Mouse (Mus musculus) urinary bladder, adult 18-20 months (tissue): ENCODE measurements around the gene Tet2.
"Not testable (repeated sequence)": the region's sequence is repeated elsewhere in the genome, so short reads cannot be mapped to it uniquely, and the experiment has no call there.

Experiments used
- DNase-seq, 2 experiments: peaks; one replicate each; pipeline ENCODE4 v3.0.0; 2022; ENCODE audit warnings: low spot score in 2 of 2, mixed read lengths in 2 of 2

Tet2 gene

DNA sequence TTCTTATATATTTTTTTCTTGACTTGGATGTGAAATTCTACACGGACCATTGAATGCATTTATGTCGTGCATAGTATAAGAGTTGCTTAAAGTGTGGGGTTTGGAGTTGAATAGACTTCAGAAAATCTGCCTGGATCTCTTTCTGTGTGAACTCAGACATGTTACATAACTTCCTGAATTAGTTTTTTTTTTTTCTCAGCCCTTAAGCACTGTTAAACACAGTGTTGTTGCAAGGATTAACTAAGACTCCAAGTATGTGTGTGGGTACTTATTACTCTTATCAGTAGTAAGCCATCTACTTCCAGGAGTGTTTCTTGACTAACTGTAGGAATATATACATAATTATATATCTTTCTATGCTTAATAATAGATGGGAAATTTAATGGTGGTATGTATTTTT lies 3.7 kb upstream of the Tet2 start:
- DNase-seq = no peak

DNA sequence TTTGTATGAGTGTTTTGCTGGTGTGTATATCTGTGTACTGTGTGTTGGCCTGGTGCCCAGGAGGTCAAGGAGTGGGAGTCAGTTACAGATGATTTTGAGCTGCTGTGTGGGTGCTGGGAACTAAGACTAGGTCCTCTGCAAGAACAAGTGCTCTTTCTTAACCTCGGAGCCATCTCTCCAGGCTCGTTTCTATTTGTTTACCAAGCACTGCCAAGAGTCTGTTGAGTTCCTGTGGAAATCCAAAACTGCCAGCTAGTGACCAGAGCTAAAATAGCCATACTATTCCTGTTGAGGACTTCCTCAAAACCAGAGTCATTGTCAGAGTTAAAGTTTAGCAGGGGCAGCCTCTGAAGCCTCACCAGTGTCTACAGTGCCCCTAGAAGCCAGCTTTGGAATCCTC lies 1.9 kb upstream of the Tet2 start:
- no peak for DNase-seq

DNA sequence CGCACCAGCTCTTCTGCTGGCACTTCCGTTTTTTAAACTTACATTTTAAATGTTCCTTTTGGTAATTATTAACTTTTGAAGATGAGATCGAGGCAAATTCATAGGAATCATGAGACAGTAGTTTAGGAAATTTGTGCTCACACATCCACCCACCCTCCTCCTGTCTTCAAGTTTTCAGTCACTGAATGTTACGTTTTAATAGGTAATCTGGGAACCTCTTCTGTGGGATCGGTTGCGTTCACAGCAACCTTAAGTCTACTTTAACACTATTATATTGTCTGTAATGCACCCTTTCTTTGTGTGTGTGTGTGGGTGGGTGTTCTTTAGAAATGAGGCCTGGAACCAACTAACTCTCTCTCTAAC lies 346 bp upstream of the Tet2 start:
- no peak for DNase-seq

DNA sequence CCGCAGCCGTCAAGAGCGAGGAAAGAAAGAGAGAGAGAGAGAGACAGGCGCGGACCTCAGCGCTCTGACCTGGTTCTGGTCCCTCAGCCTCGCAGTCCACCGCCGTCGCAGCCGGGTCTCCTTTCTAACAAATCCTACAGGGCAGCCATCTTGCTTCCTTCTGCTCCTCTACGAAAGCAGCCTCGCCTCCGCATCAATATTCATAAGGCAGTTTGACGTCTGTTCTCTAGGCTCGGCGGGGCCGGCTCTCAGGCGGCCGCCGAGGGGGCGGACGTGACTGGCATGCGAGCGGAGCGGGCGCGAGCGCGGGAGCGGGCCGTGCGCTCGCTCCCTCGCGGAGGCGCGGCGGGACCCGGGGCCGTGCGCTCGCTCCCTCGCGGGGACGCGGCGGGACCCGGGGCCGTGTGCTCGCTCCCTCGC lies 798 bp downstream of the Tet2 start:
- DNase-seq = peak; percentile 72 to 82

DNA sequence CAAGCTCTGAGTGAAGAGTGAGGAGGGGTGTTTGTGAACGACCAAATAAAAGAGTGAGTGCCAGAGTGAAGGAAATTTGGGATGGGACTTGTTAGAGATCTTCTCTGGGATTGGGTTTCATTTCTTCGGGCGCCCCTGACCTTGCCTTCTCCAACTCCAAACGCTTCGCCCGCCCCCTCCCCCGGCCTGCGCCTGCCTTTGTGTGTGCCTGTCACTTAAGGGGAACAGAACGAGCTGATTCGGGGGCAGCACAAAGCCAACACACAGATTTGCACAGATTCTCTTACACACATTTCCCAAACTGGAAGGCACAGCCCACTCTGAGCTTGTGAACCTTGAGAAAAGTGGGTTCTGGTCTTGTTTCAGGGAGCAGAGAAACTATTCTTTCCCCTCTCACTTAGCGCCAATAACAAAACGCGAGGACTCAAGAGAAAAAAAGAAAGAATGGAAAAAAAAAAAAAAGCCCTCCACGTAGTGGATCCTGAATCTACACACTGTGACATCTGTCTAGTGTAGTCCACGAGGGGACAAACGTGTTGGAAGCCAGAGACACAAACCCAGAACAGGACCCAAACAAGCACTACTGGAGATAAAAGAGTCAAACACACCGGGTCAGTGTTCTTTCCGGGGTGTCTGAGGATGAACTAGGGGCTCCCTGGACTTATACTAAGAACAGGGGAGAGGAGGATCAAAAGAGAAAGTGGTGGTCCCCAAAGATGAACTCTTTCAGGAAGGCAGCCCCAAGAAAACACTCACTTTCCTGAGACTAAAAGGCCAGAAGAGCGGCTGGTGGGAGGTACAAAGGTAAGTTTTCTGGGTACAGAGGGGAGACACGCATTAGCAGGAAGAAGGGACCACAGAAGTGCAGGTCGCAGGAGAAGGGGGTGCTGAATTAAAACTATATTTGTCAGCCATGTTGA lies 1.6 kb downstream of the Tet2 start:
- DNase-seq = peak in 1 of 2 experiments; percentile 27

DNA sequence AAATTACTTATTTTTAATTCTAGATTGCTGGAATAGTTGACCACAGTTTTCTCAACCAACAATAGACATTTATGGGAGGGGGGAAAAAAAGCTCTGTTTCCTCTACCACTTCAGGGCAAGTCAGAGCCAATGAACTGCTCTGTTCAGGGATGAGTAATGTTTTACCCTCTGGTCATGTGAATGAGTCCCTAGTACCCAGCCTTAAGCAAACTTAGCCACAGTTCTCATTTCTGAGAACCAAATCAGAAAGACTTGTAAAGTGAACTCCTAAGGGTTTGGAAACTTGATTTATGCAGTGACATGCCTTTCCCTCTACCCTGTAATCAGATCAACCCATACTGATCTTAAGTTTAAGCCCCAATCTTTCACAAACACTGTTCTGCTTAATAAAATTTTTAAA lies 2.9 kb downstream of the Tet2 start:
- no peak for DNase-seq

DNA sequence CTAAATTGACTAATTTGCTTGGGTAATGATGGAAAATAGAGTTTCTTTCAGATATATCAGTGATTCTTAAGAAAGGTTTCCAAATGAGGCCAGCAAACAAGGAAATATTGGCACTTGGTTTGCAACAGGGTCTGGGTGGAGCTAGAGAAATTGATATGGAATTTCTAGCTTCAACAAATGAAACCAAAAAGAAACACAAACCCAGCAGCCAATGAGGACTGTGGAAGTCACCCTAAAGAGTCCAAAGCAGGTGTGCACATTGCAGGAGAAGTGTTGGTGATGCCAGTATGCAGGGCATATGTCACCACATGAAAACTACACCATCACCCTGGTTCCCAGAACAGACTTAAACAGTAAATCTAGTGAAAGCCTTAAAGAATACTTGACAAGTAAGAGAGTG lies 3.9 kb downstream of the Tet2 start:
- DNase-seq = no peak

DNA sequence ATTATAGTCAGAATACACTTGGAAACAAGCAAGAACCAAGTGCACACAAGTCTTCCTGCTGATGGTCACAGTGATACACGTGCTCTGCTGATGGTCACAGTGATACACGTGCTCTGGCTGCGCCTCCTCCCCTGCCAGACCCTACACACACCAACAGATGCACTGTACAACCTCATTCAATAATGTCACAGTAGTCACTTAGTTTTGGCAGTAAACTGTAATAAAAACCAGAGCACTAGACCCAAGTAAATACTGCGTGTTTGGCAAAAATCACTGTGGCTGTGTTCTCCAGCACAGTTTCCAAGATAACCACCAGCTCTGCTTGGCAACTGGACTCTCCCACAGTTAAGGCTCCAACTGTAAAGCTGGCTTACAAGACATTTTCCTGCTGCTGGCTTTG lies 4.9 kb downstream of the Tet2 start:
- DNase-seq = no peak

DNA sequence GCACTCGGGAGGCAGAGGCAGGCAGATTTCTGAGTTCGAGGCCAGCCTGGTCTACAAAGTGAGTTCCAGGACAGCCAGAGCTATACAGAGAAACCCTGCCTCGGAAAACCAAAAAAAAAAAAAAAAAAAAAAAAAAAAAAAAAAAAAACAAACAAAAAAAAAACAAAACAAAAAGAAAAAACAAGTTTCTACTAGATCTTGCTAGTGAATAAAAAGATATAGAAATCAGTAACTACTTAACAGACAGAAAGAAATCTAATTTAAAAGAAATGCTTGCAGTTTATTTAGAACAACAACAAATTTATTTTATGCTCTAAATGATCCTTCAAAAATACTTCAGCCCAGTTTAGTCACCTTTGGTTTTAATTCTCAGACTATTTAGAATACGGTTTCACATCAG lies 6.4 kb downstream of the Tet2 start:
- not testable (repeated sequence) for DNase-seq

DNA sequence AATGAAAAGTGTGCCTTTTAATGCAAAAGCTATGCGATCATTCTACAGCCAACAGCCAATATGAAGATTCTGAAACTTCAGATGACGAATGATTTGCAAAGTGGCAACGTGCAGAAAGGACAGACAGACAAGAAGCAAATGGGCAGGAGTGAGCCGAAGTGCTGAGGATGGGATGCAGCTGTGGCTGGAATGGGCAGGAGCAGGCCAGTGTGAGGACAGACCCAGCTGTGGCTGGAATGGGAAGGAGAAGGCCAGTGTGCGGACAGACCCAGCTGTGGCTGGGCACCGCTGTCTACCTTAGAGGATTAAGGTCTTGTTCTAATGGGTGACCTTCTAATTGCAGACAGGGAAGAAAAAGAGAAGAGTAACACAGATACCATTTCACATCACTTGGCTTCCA lies 9.3 kb downstream of the Tet2 start:
- DNase-seq = no peak

DNA sequence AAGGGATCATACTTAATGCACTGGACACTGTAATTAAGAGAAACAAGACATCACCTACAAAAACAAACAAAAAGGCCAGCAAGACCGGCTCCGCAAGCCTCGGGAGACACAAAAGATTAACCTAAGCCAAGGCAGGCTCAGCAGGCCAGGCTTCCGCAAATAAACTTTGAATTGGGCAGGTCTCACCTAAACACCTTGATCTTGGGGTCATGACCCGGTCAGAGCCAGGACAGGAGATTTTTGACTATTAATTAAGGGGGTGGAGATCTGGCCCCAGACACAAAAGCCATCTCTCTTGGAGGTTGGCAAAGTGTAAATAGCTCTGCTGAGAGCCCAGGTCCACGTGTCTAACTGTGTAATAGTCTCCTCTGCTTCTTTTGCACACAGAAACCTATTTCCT lies 10.9 kb downstream of the Tet2 start:
- DNase-seq = no peak

DNA sequence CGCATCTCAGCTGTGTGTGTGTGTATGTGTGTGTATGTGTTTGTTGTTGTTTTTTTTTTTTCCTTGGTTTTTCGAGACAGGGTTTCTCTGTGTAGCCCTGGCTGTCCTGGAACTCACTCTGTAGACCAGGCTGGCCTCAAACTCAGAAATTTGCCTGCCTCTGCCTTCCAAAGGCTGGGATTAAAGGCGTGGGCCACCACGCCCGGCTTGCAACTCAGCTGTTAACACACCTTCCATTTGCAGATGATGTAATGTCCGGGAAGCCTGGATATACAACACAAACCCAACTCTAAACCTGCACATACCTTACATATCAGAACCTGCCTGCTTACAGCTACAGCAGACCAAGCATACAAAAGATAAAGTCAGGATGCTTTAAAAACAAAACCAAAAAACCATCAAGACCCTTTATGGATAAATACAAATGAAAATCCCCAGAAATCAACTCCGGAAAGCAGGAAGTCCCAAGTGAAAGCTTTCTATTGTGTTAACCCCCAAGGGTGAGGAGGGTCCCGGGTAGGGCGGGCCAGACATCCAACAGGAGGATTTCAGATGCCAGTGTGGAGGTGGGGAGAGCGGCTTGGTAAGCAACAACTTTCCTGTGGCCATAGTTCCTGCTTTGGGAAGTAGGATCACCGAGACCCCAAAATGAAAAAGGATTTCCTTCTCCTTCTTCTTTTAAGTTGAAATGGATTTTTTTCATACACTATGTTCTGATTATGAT lies 11.5 kb downstream of the Tet2 start:
- no peak for DNase-seq

DNA sequence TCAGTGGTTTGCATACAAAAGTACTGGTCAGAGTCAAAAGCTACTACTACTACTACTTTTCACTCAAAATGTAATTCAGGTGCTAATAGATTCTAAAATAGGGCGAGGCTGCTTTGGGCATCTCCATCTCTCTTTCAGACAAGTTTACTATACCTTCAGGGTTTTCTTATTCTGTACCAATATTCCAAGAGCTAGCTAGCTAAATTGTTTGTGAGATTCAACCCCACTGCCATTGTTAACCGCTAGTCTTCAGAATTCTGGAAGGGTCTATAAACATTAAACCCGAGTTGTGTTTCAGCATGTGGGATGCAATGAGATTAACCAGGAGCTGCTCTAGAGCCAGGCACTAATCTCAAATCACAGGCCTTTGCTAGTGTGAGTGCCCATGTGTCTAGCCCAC lies 12.1 kb downstream of the Tet2 start:
- DNase-seq = no peak

DNA sequence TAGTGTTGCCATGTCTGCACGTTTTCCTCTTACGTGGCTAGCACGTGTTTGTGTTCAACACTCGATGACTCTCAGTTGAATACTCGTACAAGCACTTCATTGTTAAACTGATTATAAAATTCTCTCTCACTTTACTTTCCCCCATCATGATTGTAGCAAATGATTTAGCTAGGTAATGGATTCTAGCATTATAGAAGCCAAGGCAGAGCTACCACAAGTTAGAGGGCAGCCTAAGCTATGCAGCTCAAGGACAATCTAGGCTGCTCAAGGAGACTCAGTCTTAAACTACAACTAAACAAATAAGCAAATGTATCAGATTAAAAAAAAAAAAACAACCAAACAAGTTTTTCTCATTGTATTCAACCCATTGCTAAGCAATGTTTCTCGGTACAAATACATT lies 12.7 kb downstream of the Tet2 start:
- DNase-seq = no peak

DNA sequence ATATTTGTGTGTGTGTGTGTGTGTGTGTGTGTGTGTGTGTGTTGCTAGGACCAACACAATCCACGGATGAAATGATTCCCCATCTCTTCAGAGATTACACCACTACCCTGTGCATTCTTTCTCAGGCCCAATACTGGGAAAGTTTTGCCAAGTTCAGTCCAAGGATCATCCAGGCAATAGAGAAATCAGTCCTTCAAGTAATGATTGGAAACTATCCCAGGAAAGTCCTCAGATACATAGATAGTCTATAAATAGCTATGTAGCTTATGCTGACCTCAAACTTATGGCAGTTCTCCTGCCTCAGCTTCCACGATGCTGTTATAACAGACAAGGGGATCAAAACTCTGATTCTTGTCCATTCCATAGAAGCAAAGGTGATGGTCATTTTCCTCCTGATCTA lies 13.8 kb downstream of the Tet2 start:
- no peak for DNase-seq

DNA sequence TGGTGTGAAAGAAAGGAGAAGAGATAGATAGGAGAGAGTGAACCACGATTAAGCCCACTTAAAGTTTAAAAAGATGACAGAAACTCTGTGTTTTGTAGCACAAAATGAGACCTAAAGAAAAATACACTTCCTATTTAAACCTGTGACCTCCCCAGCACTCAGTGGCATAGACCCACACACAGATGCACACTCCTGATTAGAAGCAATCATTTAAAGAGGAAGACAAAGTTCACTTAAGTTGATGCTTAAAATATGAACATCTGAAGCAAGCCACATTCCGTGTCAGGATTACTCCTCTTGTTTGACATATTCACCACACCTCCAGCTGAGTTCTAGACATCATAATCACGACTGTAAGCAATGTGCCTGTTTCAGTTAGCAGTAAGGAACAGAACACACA lies 14.3 kb downstream of the Tet2 start:
- no peak for DNase-seq

DNA sequence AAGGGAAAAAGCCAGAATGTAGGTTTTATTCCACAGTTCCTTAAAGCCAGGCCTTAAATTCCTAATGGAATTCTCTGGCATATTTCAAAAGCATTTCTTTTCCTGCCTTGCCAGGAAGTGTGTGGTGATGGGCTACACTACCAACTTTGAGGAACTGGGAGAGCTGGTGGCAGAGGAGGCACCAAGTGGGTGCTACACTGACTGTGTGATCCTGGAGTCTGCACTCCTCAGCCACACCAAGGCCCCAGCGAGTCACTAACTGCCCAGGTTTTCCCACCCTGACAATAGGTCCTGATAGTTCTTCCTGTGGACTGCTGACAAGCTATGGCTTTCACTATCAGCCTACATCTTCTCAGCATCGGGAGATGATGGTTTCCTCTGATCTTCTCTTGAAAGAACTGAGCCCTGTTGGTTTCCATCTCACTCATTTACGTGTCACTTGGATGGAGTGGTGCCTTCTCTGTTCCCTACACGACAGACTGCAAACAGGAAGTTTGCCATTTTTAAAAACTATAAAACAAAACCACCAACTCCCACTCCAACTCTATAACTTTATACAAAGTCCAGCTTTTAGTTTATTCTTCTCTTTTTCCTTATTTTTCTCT lies 18.7 kb downstream of the Tet2 start:
- DNase-seq = no peak

DNA sequence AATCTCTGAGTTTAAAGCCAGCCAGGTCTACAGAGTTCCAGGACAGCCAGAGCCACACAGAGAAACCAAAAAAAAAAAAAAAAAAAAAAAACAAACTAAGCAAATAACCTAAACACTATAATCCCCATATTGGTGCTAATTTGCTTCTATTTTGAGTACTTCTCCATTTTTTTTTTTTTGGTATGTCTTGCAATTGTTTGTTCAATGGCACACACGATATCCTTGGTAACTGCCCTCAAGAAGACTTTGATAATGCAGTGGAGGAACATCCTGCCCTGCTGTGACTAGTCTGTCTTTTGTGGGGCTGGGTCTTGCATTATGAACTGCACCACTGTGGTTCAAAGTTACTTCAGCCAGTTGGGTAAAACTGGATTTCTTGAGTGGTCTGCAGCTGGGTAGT lies 19.4 kb downstream of the Tet2 start:
- no peak for DNase-seq

DNA sequence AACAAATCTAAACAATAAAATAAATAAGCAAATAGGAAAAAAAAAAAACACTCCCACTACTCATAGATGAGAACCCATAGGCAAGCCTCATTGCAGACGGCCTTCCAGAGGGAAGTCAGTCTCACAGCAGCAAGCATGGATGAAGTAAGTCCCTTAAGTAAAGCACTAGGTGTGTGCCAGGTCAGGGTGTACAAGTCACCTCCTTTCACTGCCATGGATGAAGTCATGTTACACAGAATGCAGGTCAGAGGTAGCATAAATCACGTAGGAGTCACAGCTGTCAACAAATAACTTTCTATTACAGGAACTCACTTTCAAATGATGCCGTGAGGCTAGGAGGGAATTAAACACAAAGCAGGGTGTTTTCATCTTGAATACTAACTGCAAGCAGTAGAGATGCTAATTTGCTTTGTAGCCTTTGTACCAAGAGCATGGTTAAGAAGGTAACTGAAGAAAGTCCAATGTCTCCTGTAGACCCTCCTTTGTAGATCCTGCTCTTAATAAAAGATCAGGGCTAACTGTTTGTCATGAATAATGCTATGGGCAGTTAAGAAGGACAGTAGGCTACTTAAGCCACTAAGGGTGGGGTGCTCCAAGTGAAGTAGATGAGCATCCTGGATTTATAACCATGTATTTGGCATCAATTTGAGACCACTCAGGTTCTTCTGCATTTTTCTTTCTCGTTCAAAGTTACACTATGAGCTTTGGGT lies 20.4 kb downstream of the Tet2 start:
- DNase-seq = no peak

DNA sequence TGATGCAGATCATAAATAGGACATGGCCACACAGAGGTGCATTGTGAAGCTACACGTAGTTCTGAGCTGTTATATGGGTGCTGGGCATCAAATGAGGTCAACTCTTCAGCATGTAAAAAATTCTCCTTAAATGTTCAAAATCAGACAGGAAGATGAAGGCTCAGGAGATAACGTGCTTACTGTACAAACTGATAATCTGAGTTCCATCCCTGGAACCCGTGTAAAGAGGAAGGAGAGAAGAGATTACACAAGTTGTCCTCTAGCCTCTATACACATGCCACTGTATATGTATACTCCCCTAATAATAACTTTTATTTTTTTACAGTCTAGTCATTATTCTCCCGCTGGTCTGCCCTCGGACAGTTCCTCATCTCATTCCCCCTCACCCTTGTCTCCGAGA lies 21.7 kb downstream of the Tet2 start:
- DNase-seq = no peak

DNA sequence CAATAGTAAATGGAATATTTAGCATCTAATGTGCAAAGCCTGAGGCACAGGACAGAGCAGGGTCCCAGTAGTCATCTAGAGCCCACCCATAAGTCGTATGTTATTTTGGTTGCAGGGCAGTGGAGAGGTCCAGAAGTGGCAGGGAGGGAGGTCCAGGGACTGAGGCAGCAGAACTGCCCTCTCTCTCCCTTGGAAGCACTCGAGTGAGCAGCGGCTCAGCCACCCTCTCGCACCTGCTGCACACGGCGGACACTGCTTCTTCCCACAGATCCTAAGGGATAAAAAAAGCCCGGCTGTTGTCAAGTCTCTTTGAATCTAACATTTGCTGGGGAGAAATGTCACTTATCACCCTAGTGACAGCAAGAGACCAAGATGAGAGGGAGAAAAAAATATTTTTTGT lies 22.6 kb downstream of the Tet2 start:
- no peak for DNase-seq

DNA sequence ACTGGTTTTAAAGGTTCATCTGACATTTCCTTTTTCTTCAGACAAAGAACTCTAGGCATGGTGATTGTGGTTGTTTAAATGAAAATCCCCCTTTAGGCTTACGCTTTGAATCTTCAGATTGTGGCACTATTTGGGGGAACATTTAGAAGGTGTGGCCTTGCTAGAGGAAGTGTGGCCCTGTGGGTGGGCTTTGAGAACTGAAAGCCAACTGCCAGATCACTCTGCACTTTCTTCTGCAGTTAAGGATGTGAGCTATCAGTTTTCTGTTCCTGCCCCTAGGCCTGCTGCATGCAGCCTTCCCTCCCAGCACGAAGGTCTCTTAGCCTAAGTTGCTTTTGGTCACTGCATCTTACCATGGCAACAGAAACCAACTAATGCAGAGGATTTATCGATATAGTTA lies 26.1 kb downstream of the Tet2 start:
- DNase-seq = no peak
